12 mouse cellular contexts compared by ENCODE assay signal in genomic region chr4:139074060-139074459, GRCm38 (mm10). TPM values are rescaled to one million over a fixed set of nuclear protein-coding genes. Genes with fewer than 3 reads are reported as not detected.
A peak's percentile ranks its signal among the peaks of the same experiment; 100 is the strongest.
DNase-seq lines count a peak whose midpoint lies in the region; ATAC-seq and TF ChIP-seq lines count a peak whose summit lies in the region.
"Had no signal": no experiment of that assay in that cellular context is flagged by ENCODE, and none has a peak within 500 bp of the region (broad histone marks: within the 10 kb centered on the region; RNA-seq: fewer than 3 reads in every experiment).

No protein-coding gene starts in this region.

- H3K9me3 ChIP-seq in heart, postnatal 0 days (replicated peaks; ENCODE audit: control insufficient read depth, low read length), result no peaks in the 10 kb centered on the region
- H3K9me3 ChIP-seq in forebrain, embryonic 16.5 days (ENCODE audit: control insufficient read depth, low read length), result no peaks in the 10 kb centered on the region
- H3K9me3 ChIP-seq in limb, embryonic 15.5 days, result no peaks in the 10 kb centered on the region

- no peak overlapping the region for H3K9ac ChIP-seq in heart, postnatal 0 days (replicated peaks; ENCODE audit: low read depth, low read length)
- 0 out of 2 replicates have a peak overlapping the region, but pooled peaks have one; percentile 25 for H3K9ac ChIP-seq in forebrain, embryonic 16.5 days (replicated peaks; ENCODE audit: low read depth, low read length)
- no peak overlapping the region for H3K9ac ChIP-seq in limb, embryonic 15.5 days

- no peak for TF ChIP-seq CTCF in heart, postnatal 0 days (IDR thresholded peaks at IDR 0.05; ENCODE audit: low read depth)

- intact Hi-C loops in heart, postnatal 36 days (cut with DNase I), result no loop called here

- H3K27me3 ChIP-seq in heart, postnatal 0 days (ENCODE audit: control insufficient read depth, insufficient read depth, low read length), result peaks cover 62% of the 10 kb centered on the region
- peaks cover 37% of the 10 kb centered on the region for H3K27me3 ChIP-seq in forebrain, embryonic 16.5 days (replicated peaks; ENCODE audit: control insufficient read depth, insufficient read depth, low read length)
- peaks cover 69% of the 10 kb centered on the region for H3K27me3 ChIP-seq in limb, embryonic 15.5 days

- ATAC-seq in heart, postnatal 0 days (ENCODE audit: insufficient read depth, low read depth), result no peak
- ATAC-seq in forebrain, embryonic 16.5 days, result no peak
- no peak for ATAC-seq in limb, embryonic 15.5 days (ENCODE audit: insufficient number of reproducible peaks, low FRiP score, low TSS enrichment, low read depth)

- no peak for TF ChIP-seq EP300 in heart, postnatal 0 days (IDR thresholded peaks at IDR 0.05; ENCODE audit: low read depth)

- no peaks in the 10 kb centered on the region for H3K36me3 ChIP-seq in heart, postnatal 0 days (replicated peaks; ENCODE audit: control insufficient read depth, insufficient read depth, low read length)
- no peaks in the 10 kb centered on the region for H3K36me3 ChIP-seq in forebrain, embryonic 16.5 days (ENCODE audit: control insufficient read depth, insufficient read depth)
- H3K36me3 ChIP-seq in limb, embryonic 15.5 days, result no peaks in the 10 kb centered on the region

- no peak overlapping the region for H3K4me2 ChIP-seq in heart, postnatal 0 days (ENCODE audit: low read depth, low read length)
- H3K4me2 ChIP-seq in forebrain, embryonic 16.5 days (ENCODE audit: low read length), result peak overlapping the region; percentile 88
- H3K4me2 ChIP-seq in limb, embryonic 15.5 days, result peak overlapping the region; percentile 95

- WGBS in heart, postnatal 0 days, result 21% methylated on average over 29 of the region's 29 CpGs
- WGBS in forebrain, embryonic 16.5 days, result 18% methylated on average over 29 of the region's 29 CpGs
- WGBS in limb, embryonic 15.5 days, result 23% methylated on average over 29 of the region's 29 CpGs

- no peak overlapping the region for H3K27ac ChIP-seq in heart, postnatal 0 days (ENCODE audit: low read depth)
- H3K27ac ChIP-seq in brown adipose tissue, adult 24 weeks (replicated peaks; ENCODE audit: low read depth, low read length), result no peak overlapping the region
- no peak overlapping the region for H3K27ac ChIP-seq in forebrain, embryonic 16.5 days (ENCODE audit: low read length)
- H3K27ac ChIP-seq in limb, embryonic 15.5 days, result no peak overlapping the region
- H3K27ac ChIP-seq: heart, adult 2 months had no signal

- no peak for DNase-seq in heart, postnatal 0 days (ENCODE audit: low spot score)
- no peak for DNase-seq in heart, postnatal 36 days
- DNase-seq in right cerebral cortex, postnatal 4 days, result no peak
- no peak for DNase-seq in adrenal gland, postnatal 4 days (ENCODE audit: low spot score in 2 of 2)
- no peak for DNase-seq in lung, postnatal 36 days
- DNase-seq: thymus, adult 18-20 months had no signal

- peak overlapping the region; percentile 55 for H3K4me3 ChIP-seq in heart, postnatal 0 days (ENCODE audit: low read depth, low read length)
- peak overlapping the region; percentile 34; the same call in 1 of the 2 replicates for H3K4me3 ChIP-seq in brown adipose tissue, adult 24 weeks (ENCODE audit: insufficient read depth, low read depth, low read length)
- peak overlapping the region; percentile 53 for H3K4me3 ChIP-seq in forebrain, embryonic 16.5 days (replicated peaks; ENCODE audit: low read length)
- peak overlapping the region; percentile 56 for H3K4me3 ChIP-seq in limb, embryonic 15.5 days
- H3K4me3 ChIP-seq: heart, adult 2 months had no signal

- H3K4me1 ChIP-seq in heart, postnatal 0 days (ENCODE audit: control insufficient read depth, insufficient read depth), result peaks cover 9% of the 10 kb centered on the region
- no peaks in the 10 kb centered on the region for H3K4me1 ChIP-seq in brown adipose tissue, adult 24 weeks (ENCODE audit: control insufficient read depth, insufficient read depth, insufficient read length, low read length)
- H3K4me1 ChIP-seq in forebrain, embryonic 16.5 days (replicated peaks; ENCODE audit: control insufficient read depth, insufficient read depth, low read length), result peaks cover 15% of the 10 kb centered on the region
- peaks cover 24% of the 10 kb centered on the region for H3K4me1 ChIP-seq in limb, embryonic 15.5 days

RNA-seq across cellular contexts. Expression of gene Htr6, which starts 1.3 kb away (rescaled TPM):
- total RNA-seq in heart, postnatal 0 days (2014; rRNA removed; ENCODE audit: low replicate concordance), result not detected in 2 replicates
- not detected in 2 replicates for polyA plus RNA-seq in heart, postnatal 0 days (2015; fragmentation: Nextera tagmentation; extraction: Ambion mirVana)
- total RNA-seq in heart, postnatal 36 days (2021), result not detected
- not detected in 2 replicates for polyA plus RNA-seq in brown adipose tissue, adult 24 weeks (2012; ENCODE audit: insufficient read depth, insufficient read length, missing spikeins)
- polyA plus RNA-seq in forebrain, embryonic 16.5 days (2015; fragmentation: Nextera tagmentation; extraction: Ambion mirVana), result 0.34 and 0.60 TPM in 2 replicates
- polyA plus RNA-seq in limb, embryonic 15.5 days (2015; fragmentation: Nextera tagmentation; extraction: Ambion mirVana), result 0.15 TPM in 1 of 2 replicates, not detected in the other
- total RNA-seq in adrenal gland, postnatal 4 days (2021), result under 1 TPM; 0.76 to 0.84 TPM
- total RNA-seq: heart, adult 2 months; neutrophil, adult 5-6 weeks had no signal
- polyA plus RNA-seq: heart, adult 2 months had no signal

RNA-seq across cellular contexts. Expression of gene Nbl1, which starts 18.7 kb away (rescaled TPM):
- total RNA-seq in heart, postnatal 0 days (2014; rRNA removed; ENCODE audit: low replicate concordance), result 33.2 and 55.8 TPM in 2 replicates
- 14.2 and 16.8 TPM in 2 replicates for polyA plus RNA-seq in heart, postnatal 0 days (2015; fragmentation: Nextera tagmentation; extraction: Ambion mirVana)
- total RNA-seq in heart, postnatal 36 days (2021), result 10 to 100 TPM; 25.5 to 29.1 TPM
- 6.3 and 11.7 TPM in 2 replicates for polyA plus RNA-seq in brown adipose tissue, adult 24 weeks (2012; ENCODE audit: insufficient read depth, insufficient read length, missing spikeins)
- polyA plus RNA-seq in forebrain, embryonic 16.5 days (2015; fragmentation: Nextera tagmentation; extraction: Ambion mirVana), result 27.0 and 30.3 TPM in 2 replicates
- polyA plus RNA-seq in limb, embryonic 15.5 days (2015; fragmentation: Nextera tagmentation; extraction: Ambion mirVana), result 148 and 155 TPM in 2 replicates
- total RNA-seq in adrenal gland, postnatal 4 days (2021), result 10 to 100 TPM; 47.4 to 49.2 TPM
- total RNA-seq: MEL; neutrophil, adult 5-6 weeks had no signal

RNA-seq across cellular contexts. Expression of gene Minos1, which starts 56.9 kb away (rescaled TPM):
- total RNA-seq in heart, postnatal 0 days (2014; rRNA removed; ENCODE audit: low replicate concordance), result 29.2 and 33.2 TPM in 2 replicates
- 1,270 and 1,334 TPM in 2 replicates for polyA plus RNA-seq in heart, postnatal 0 days (2015; fragmentation: Nextera tagmentation; extraction: Ambion mirVana)
- total RNA-seq in heart, postnatal 36 days (2021), result 100 to 1,000 TPM; 679 to 769 TPM
- 1,161 and 1,254 TPM in 2 replicates for polyA plus RNA-seq in brown adipose tissue, adult 24 weeks (2012; ENCODE audit: insufficient read depth, insufficient read length, missing spikeins)
- 355 and 370 TPM in 2 replicates for polyA plus RNA-seq in forebrain, embryonic 16.5 days (2015; fragmentation: Nextera tagmentation; extraction: Ambion mirVana)
- 428 and 467 TPM in 2 replicates for polyA plus RNA-seq in limb, embryonic 15.5 days (2015; fragmentation: Nextera tagmentation; extraction: Ambion mirVana)
- total RNA-seq in adrenal gland, postnatal 4 days (2021), result 100 to 1,000 TPM; 352 to 357 TPM
